Mouse (Mus musculus) brain, embryonic 14.5 days (tissue): ENCODE results near the gene Ifna2.

Experiments
- CTCF ChIP-seq: fragments of 200-500 bp; IDR thresholded peaks from 2 replicates; pipeline ENCODE4 v1.5.1; 2012; ENCODE audit warnings: inconsistent platforms, mild to moderate bottlenecking, moderate library complexity, borderline replicate concordance; ENCODE audit not compliant: insufficient read depth, insufficient read length; ENCODE audit errors: extremely low read depth
- POLR2A ChIP-seq: fragments of 200-500 bp; IDR thresholded peaks from 2 replicates; pipeline ENCODE4 v1.6.1; 2012; ENCODE audit warnings: mild to moderate bottlenecking, inconsistent platforms, borderline replicate concordance; ENCODE audit not compliant: poor library complexity, insufficient read depth, insufficient read length, severe bottlenecking; ENCODE audit errors: extremely low read depth

DNA sequence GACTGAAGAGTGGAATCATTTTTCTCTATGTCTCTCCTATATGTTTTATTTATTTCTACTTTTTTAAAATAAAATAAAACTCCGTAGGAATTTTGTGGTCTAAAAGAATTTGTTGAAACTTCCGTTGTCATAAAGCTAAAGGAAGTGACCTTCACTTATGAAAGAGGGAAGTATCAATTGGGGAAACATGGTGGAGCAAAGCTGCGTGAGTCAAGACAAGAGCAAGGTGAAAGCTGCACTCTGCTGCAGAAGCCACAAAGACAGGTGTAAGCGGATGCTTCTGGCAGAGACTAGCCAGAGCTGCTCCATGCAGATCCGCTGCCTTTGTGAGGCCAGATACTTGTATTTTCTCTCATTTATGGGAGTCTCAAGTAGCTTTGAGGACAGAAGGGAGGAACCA lies 15.1 kb upstream of the Ifna2 start:
- TF ChIP-seq CTCF (no peak), POLR2A (no peak)
